Mouse (Mus musculus) midbrain, embryonic 11.5 days (tissue): ENCODE results near the gene Adh4. TPM values are rescaled to one million over a fixed set of nuclear protein-coding genes. Genes with fewer than 3 reads are reported as not detected.

ENCODE experiments used
- ATAC-seq: fragments of 200-750 bp; cut with Nextera tagmentation; 2 replicates; pipeline ENCODE4 v1.8.0; 2017; ENCODE audit warnings: moderate TSS enrichment, moderate library complexity; ENCODE audit not compliant: low FRiP score
- DNase-seq: peaks from one replicate; pipeline ENCODE4 v3.0.0; 2015; ENCODE audit warnings: low spot score; ENCODE audit errors: missing footprints
- H3K27ac ChIP-seq: fragments of 300-500 bp; sonication (generic); 2 replicates; pipeline ENCODE4 v1.5.1; 2014; ENCODE audit warnings: low read depth, low read length
- H3K27me3 ChIP-seq: fragments of 300-500 bp; sonication (generic); 2 replicates; pipeline ENCODE4 v1.6.1; 2014; ENCODE audit warnings: mild to moderate bottlenecking, low read length, moderate library complexity, mixed read lengths; ENCODE audit not compliant: control insufficient read depth, insufficient read depth
- H3K36me3 ChIP-seq: fragments of 300-500 bp; sonication (generic); 2 replicates; pipeline ENCODE4 v1.6.1; 2014; ENCODE audit warnings: mild to moderate bottlenecking, low read length, moderate library complexity, mixed read lengths; ENCODE audit not compliant: control insufficient read depth, insufficient read depth
- H3K4me1 ChIP-seq: fragments of 300-500 bp; sonication (generic); 2 replicates; pipeline ENCODE4 v1.6.1; 2014; ENCODE audit warnings: low read length; ENCODE audit not compliant: control insufficient read depth, insufficient read depth
- H3K4me2 ChIP-seq: fragments of 300-500 bp; sonication (generic); 2 replicates; pipeline ENCODE4 v1.6.1; 2014; ENCODE audit warnings: mild to moderate bottlenecking, moderate library complexity
- H3K4me3 ChIP-seq: fragments of 300-500 bp; sonication (generic); 2 replicates; pipeline ENCODE4 v1.5.1; 2014; ENCODE audit warnings: low read depth, low read length
- H3K9ac ChIP-seq: fragments of 300-500 bp; sonication (generic); 2 replicates; pipeline ENCODE4 v1.6.1; 2014; ENCODE audit warnings: low read length
- H3K9me3 ChIP-seq: fragments of 300-500 bp; sonication (generic); 2 replicates; pipeline ENCODE4 v1.6.1; 2016; ENCODE audit warnings: low read length; ENCODE audit not compliant: control insufficient read depth
- WGBS: fragments of 180-500 bp; shearing (Covaris S2); extraction: QIAGEN DNeasy Blood & Tissue Kit; methylation state at CpG from one replicate; pipeline ENCODE4 v1.1.7; 2014; 5-methylcytosine and 5-hydroxymethylcytosine counted together
- polyA plus RNA-seq: library from polyadenylated mRNA; unstranded; fragments of >200 nt; fragmentation: Nextera tagmentation; extraction: Ambion mirVana; gene quantifications from 2 replicates; pipeline ENCODE4 v1.2.1, GENCODE M21; 2014

Gene Adh4
- polyA plus RNA-seq, 1 experiment from 2014 or later = not detected

DNA sequence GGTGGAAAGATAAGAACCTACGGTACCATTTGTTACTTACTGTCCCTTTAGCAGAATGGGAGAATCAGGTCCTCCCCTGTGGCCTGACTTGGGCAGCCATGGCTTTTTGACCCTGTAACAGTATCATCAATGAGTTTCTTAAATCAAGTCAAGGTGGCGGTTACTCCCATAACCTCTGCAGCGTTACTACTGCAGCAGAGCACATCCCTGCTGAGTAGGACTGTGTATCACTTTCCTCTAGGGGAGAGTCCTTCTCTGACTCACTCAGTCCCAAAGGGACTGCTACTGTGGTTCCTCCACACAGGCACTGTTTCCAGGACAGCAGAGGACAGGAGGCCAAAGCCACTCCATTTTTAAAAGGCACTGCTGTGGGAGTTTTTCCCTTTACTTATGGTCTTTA, 55.8 kb downstream of the Adh4 start:
- Histone ChIP-seq H3K9me3 (no peaks in the 10 kb centered on the region), H3K4me3 (no peak overlapping the region), H3K27ac (no peak overlapping the region), H3K4me1 (no peaks in the 10 kb centered on the region), H3K36me3 (peaks cover 5% of the 10 kb centered on the region; the same call in 1 of the 2 replicates), H3K9ac (no peak overlapping the region), H3K27me3 (no peaks in the 10 kb centered on the region), H3K4me2 (no peak overlapping the region)
- DNase-seq (no peak), ATAC-seq (no peak)
- 87% methylated on average over 3 of the region's 3 CpGs for WGBS

DNA sequence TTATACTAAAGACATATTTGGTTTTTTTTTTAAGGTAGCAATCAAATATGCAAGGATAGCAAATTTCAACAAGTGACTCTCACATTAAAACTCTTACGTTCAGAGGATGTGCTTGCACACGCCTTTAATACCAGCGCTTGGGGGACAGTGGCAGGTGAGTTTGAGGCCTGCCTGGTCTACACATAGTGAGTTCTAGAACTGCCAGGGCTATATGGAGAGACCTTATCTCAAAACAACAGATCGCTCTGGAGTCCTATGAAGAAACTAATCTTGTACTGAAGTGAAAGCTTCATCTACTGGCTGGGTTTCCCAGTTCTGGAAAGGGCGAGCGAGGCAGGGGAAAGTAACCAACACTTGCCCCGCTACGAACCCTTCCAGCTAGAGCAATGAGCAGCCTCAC, 64.2 kb downstream of the Adh4 start:
- DNase-seq (no peak), ATAC-seq (no peak)
- Histone ChIP-seq H3K9me3 (no peaks in the 10 kb centered on the region), H3K36me3 (peaks cover 10% of the 10 kb centered on the region; the same call in 1 of the 2 replicates), H3K4me1 (no peaks in the 10 kb centered on the region), H3K27ac (no peak overlapping the region), H3K4me2 (no peak overlapping the region), H3K4me3 (no peak overlapping the region), H3K9ac (no peak overlapping the region), H3K27me3 (no peaks in the 10 kb centered on the region)
- 97% methylated on average over 8 of the region's 8 CpGs for WGBS

Other genes starting within 250 kb of the Adh4 start
- gene 4930579F01Rik, start 221.6 kb upstream of the Adh4 start, polyA plus RNA-seq = not detected in 2 replicates
- 0.11 and 0.16 TPM in 2 replicates for gene Adh7, start 197.7 kb upstream of the Adh4 start, polyA plus RNA-seq
- 0.23 and 0.48 TPM in 2 replicates for gene Adh1, start 154.5 kb upstream of the Adh4 start, polyA plus RNA-seq
- not detected in 2 replicates for gene Adh6a, start 102.2 kb upstream of the Adh4 start, polyA plus RNA-seq
- 0.33 and 0.41 TPM in 2 replicates for gene Adh6b, start 73.7 kb upstream of the Adh4 start, polyA plus RNA-seq
- gene Adh5, start 27.6 kb downstream of the Adh4 start, polyA plus RNA-seq = 279 and 283 TPM in 2 replicates
- 49.2 and 53.7 TPM in 2 replicates for gene Metap1, start 74.0 kb downstream of the Adh4 start, polyA plus RNA-seq
- 493 and 516 TPM in 2 replicates for gene Eif4e, start 110.7 kb downstream of the Adh4 start, polyA plus RNA-seq